Mouse (Mus musculus) naive thymus-derived CD4-positive, alpha-beta T cell, adult 2 months (primary cell): Measurements from ENCODE around the gene Cxcl12.

ENCODE experiments used
- DNase-seq: peaks from one replicate; pipeline ENCODE4 v3.0.0-alpha.2; 2011; ENCODE audit warnings: low read depth

Gene Cxcl12

GRCm38 (mm10) chr6:117175113-117175793, 6.9 kb downstream of the Cxcl12 start:
- DNase-seq: no peak

DNA sequence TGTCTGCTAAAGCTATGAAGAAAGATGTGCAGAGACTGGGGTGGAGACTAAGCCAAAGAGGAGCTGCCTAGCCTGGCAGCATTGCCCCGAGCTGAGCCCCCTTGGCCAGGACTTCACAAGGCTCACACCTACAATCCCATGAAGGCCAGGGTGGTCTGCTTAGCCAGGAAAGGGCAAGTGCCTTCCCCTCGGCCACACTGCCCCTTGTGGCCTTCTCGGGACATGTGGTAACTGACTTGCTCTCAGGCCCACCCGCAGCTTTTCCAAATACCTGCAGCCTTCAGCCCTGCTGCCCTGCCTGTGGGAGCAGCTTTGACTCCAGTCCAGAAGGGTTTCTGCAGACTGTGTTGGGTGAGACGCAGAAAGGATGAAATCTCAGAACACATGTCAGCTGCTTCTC, 8.1 kb downstream of the Cxcl12 start:
- no peak for DNase-seq

DNA sequence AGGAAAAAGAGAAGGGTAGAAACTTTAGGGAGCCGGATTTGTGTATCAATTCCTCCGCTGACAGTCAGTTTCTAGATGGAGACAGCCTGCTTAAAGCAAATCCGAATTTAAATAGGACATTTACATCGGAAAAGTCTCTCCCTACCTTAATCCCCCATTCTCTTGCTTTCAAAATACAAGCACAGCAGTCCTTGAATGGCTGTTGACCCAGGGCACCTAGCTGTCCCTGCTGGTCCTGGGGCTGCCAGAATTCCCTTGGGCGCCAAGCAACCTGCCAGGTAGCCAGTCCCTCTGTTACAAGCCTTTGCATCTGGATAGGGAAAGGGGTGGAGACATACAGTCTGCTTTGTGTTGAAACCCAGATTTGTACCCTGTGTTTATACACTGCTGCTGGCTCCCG, 12.0 kb downstream of the Cxcl12 start:
- no peak for DNase-seq

GRCm38 (mm10) chr6:117185381-117185780, 17.0 kb downstream of the Cxcl12 start:
- no peak for DNase-seq

DNA sequence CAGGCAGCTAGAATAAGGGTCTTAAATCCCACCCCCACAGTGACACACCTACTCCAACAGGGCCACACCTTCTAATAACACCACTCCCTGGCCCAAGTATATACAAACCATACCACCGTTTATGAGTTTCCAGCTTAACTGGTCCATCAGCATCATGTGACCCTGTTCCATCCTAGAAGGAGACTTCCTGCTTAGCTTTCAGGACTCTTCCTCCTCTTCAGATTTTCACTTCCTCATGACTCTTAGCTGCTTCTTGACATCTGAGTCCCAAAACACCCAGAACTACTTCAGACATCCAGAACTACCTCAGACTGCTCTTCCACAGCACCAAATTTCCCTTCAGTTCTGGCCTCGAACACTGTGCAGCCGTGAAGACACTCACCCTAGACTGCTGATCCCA, 22.1 kb downstream of the Cxcl12 start:
- no peak for DNase-seq

GRCm38 (mm10) chr6:117191741-117192140, 23.4 kb downstream of the Cxcl12 start:
- DNase-seq: no peak

DNA sequence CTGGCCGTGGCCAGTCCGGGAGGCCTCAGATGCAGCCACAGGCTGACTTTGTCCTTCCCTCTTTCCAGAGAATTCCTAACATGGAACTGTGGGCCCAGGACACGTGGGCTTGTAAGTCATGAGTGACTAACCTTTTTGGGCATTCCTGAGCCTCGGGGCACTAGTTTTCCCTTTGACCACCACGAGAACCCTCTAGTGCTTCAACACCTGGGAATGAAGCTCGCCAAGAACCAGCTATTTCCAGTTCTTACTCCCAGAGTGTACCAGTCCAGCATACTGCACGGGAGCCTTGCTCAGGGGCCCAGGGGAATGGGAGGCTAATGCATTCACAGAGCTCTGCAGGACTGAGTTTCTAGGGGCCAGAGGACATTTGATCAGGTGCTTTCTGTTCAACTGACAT, 24.3 kb downstream of the Cxcl12 start:
- no peak for DNase-seq

DNA sequence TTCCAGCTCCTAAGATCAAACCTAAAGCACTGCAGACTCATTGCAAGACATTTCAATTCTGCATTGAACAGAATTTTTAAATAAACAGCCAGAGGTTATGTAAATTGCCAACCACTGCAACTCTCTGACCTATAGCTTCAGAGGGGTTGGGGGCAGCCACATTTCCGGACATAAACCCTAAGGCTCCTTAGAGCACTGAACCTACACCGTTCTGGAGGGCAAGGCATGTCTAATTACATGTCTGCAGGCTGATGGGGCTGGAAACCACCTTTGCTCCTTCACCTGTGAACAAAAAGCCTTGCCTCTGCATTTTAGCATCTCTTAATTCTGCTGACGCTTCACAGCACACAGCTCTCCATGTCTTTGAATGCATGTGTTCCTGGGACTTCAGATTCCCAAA, 26.9 kb downstream of the Cxcl12 start:
- DNase-seq: no peak

DNA sequence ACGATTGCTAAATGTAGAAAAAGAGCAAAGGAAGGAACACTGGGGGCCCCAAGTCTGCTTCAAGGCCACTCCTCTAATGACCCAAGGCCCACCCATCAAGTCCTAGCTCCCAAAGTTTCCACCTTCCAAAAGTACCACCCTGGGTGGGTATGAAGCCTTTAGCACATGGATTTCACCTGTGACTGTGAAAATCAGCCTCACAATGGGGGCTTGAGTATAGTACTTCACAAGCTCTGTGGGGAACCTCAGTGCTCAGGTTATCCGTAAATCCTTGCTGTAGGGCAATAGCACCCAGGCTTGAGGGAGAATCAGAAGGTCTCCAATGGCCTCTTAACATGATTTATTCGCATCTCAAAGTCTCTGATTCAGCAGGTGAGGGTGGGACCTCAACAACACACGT, 30.5 kb downstream of the Cxcl12 start:
- no peak for DNase-seq

GRCm38 (mm10) chr6:117199718-117200117, 31.4 kb downstream of the Cxcl12 start:
- no peak for DNase-seq

DNA sequence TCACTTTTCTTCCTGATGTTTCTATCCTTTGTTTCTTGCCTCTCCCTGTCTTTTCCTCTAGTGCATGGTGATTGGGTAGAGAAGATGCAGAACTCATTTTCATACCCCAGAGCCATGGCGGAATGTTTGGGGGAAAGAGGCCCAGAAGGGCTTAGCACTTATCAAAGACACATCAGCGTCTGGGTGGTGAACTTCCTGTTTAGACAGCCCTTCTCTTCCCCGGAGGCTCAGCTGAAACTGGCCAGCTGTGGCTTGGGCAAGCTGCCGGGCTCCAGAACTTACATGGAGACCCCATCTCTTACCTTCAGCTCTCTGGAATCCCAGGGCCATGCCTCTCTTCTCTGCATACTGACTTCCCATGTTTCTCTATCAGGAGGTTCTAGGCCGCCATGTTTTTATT, 32.6 kb downstream of the Cxcl12 start:
- DNase-seq: no peak

DNA sequence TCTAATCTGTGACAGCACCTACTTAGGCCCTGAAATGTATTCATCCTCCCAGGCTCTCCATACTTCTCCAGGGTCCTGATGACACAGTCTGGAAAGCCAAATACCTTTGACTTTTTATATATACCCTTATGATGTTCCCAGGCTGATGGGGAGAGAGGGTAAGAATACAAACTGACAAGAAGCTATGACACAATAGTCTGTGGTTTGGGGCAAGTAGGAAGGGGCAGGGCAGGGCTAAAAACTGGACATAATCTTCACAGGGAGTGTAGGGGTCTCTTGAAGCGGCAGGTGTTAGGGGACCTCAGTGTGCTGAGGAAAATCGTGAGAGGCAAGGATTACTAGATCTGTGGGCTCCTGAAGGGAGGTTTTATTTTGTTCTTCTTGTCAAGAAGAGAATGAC, 33.1 kb downstream of the Cxcl12 start:
- DNase-seq: no peak

GRCm38 (mm10) chr6:117201859-117202258, 33.5 kb downstream of the Cxcl12 start:
- no peak for DNase-seq

DNA sequence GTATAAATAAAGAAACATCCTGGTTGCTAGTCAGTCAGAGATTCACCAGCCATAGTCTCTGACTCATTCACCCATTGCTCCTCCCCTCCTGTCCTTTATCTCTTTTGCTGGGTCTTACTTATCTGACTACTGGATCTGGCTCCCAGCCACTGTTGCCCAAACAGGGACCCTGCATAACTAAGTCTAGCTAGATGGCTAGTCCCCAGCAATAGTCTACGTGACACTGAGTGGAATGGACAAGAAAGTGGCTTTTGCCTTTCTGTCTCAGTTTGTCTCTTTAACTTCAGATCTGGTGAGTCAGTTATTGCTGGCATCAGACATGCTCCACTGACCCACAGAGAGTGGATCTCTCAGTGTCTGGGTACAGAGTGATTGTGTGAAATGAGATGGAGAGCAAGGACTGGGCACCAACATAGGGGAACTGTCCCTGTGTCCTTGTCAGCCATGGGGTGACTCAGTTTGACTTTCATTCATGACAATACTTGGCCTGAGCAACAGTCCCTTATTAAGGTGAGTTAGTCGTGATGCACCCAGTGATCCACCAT, 34.6 kb downstream of the Cxcl12 start:
- no peak for DNase-seq

- DNase-seq: no peak
These were observed 35.8 kb downstream of the Cxcl12 start for GRCm38 (mm10) chr6:117204112-117204511.

DNA sequence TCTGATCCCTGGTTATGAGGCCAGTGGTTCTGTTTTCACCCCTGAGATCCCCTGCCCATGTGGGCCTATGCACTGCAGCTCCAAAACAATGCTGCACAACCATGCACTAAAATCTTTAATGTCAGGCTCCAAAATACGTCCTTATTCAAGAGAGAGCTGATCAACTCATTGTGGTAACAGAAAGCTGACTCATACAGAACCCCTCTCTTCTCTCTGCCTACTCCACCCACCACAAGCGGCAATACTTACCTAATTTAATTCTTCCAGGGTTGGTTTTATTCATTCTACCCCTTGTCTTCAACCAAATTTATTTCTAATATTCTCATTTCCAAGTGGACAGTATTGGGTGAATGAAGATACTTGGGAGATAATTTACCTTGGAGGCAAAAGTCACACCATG, 38.5 kb downstream of the Cxcl12 start:
- no peak for DNase-seq

GRCm38 (mm10) chr6:117207289-117207688, 39.0 kb downstream of the Cxcl12 start:
- DNase-seq: no peak

DNA sequence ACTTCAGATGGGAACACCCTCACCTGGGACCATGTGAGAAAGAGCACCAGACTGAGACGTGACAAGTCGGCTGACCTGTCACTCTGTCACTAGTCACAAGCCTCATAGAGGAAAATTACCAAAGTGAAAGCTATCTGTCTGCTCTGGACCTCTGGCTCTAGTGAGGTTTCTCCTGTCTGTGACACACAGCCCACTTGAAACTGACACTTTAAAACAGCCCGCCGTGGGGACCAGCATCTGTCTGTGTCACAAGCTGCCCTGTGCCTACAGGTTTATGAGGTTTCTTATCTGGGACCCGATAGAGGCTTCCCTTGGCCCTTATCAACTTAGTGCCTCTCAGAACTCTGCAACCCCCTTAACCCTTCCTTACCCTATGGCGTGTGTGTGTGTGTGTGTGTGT, 41.8 kb downstream of the Cxcl12 start:
- no peak for DNase-seq

GRCm38 (mm10) chr6:117210536-117210935, 42.2 kb downstream of the Cxcl12 start:
- no peak for DNase-seq

- no peak for DNase-seq
These were observed 46.2 kb downstream of the Cxcl12 start for GRCm38 (mm10) chr6:117214506-117214905.

- DNase-seq: no peak
These were observed 50.3 kb downstream of the Cxcl12 start for GRCm38 (mm10) chr6:117218442-117219299.

GRCm38 (mm10) chr6:117219300-117219680, 51.0 kb downstream of the Cxcl12 start:
- DNase-seq: no peak

- no peak for DNase-seq
These were observed 51.7 kb downstream of the Cxcl12 start for GRCm38 (mm10) chr6:117219911-117220481.
